Mouse (Mus musculus): ENCODE results near the gene Dhcr24. TPM values are rescaled to one million over a fixed set of nuclear protein-coding genes. Genes with fewer than 3 reads are reported as not detected.

Dhcr24 gene
- polyA plus RNA-seq, 1 experiment = 97.6 TPM

- TF ChIP-seq POLR2A (IDR thresholded peaks at IDR 0.05; ENCODE audit: extremely low read depth, insufficient read depth, low read length) = no peak
- TF ChIP-seq CTCF (IDR thresholded peaks at IDR 0.05; ENCODE audit: extremely low read depth, insufficient read depth, low read length) = no peak
- Histone ChIP-seq H3K4me1 (ENCODE audit: control insufficient read depth, insufficient read depth, low read length) (no peaks in the 10 kb centered on the region), H3K4me3 (ENCODE audit: insufficient read depth, low read length) (no peak overlapping the region), H3K27ac (ENCODE audit: insufficient read depth, low read length) (no peak overlapping the region)
These were observed 2.9 kb upstream of the Dhcr24 start for GRCm38 (mm10) chr4:106557978-106558377.

GRCm38 (mm10) chr4:106559343-106560212, 1.3 kb upstream of the Dhcr24 start:
- no peak for TF ChIP-seq POLR2A (IDR thresholded peaks at IDR 0.05; ENCODE audit: extremely low read depth, insufficient read depth, low read length)
- Histone ChIP-seq H3K4me1 (ENCODE audit: control insufficient read depth, insufficient read depth, low read length) (no peaks in the 10 kb centered on the region; the same call in 1 of the 2 replicates), H3K27ac (ENCODE audit: insufficient read depth, low read length) (no peak overlapping the region), H3K4me3 (ENCODE audit: insufficient read depth, low read length) (no peak overlapping the region)

- Histone ChIP-seq H3K4me3 (ENCODE audit: insufficient read depth, low read length) (peak overlapping the region; percentile 96), H3K27ac (ENCODE audit: insufficient read depth, low read length) (0 out of 2 replicates have a peak overlapping the region, but pooled peaks have one; percentile 1), H3K4me1 (ENCODE audit: control insufficient read depth, insufficient read depth, low read length) (no peaks in the 10 kb centered on the region; the same call in 1 of the 2 replicates)
- no peak for TF ChIP-seq CTCF (IDR thresholded peaks at IDR 0.05; ENCODE audit: extremely low read depth, insufficient read depth, low read length)
- no peak for TF ChIP-seq POLR2A (IDR thresholded peaks at IDR 0.05; ENCODE audit: extremely low read depth, insufficient read depth, low read length)
These were observed 509 bp upstream of the Dhcr24 start for GRCm38 (mm10) chr4:106560213-106560845.

- TF ChIP-seq CTCF (IDR thresholded peaks at IDR 0.05; ENCODE audit: extremely low read depth, insufficient read depth, low read length) (no peak), POLR2A (IDR thresholded peaks at IDR 0.05; ENCODE audit: extremely low read depth, insufficient read depth, low read length) (no peak)
These were observed 1.2 kb downstream of the Dhcr24 start for GRCm38 (mm10) chr4:106562006-106562405.

GRCm38 (mm10) chr4:106562837-106563790, 2.3 kb downstream of the Dhcr24 start:
- Histone ChIP-seq H3K4me1 (ENCODE audit: control insufficient read depth, insufficient read depth, low read length) (no peaks in the 10 kb centered on the region; the same call in 1 of the 2 replicates), H3K27ac (ENCODE audit: insufficient read depth, low read length) (no peak overlapping the region), H3K4me3 (ENCODE audit: insufficient read depth, low read length) (peak overlapping the region; percentile 96)
- TF ChIP-seq CTCF (IDR thresholded peaks at IDR 0.05; ENCODE audit: extremely low read depth, insufficient read depth, low read length) (no peak), POLR2A (IDR thresholded peaks at IDR 0.05; ENCODE audit: extremely low read depth, insufficient read depth, low read length) (no peak)

More at GRCm38 (mm10) chr4:106562006-106562405, 1.2 kb downstream of the Dhcr24 start:
- H3K4me1 ChIP-seq (ENCODE audit: control insufficient read depth, insufficient read depth, low read length) = no peaks in the 10 kb centered on the region; the same call in 1 of the 2 replicates
- H3K4me3 ChIP-seq (ENCODE audit: insufficient read depth, low read length) = peak overlapping the region; percentile 96
- no peak overlapping the region for H3K27ac ChIP-seq (ENCODE audit: insufficient read depth, low read length)

- TF ChIP-seq POLR2A (IDR thresholded peaks at IDR 0.05; ENCODE audit: extremely low read depth, insufficient read depth, low read length) (no peak), CTCF (IDR thresholded peaks at IDR 0.05; ENCODE audit: extremely low read depth, insufficient read depth, low read length) (no peak)
- Histone ChIP-seq H3K27ac (ENCODE audit: insufficient read depth, low read length) (no peak overlapping the region), H3K4me1 (ENCODE audit: control insufficient read depth, insufficient read depth, low read length) (no peaks in the 10 kb centered on the region; the same call in 1 of the 2 replicates), H3K4me3 (ENCODE audit: insufficient read depth, low read length) (no peak overlapping the region)
These were observed 3.3 kb downstream of the Dhcr24 start for GRCm38 (mm10) chr4:106564161-106564560.

GRCm38 (mm10) chr4:106569680-106570079, 8.8 kb downstream of the Dhcr24 start:
- Histone ChIP-seq H3K27ac (ENCODE audit: insufficient read depth, low read length) (no peak overlapping the region), H3K4me3 (ENCODE audit: insufficient read depth, low read length) (no peak overlapping the region), H3K4me1 (ENCODE audit: control insufficient read depth, insufficient read depth, low read length) (0 out of 2 replicates have a peak, but pooled peaks cover 2% of the 10 kb centered on the region)
- no peak for TF ChIP-seq CTCF (IDR thresholded peaks at IDR 0.05; ENCODE audit: extremely low read depth, insufficient read depth, low read length)
- no peak for TF ChIP-seq POLR2A (IDR thresholded peaks at IDR 0.05; ENCODE audit: extremely low read depth, insufficient read depth, low read length)

GRCm38 (mm10) chr4:106571081-106571724, 10.4 kb downstream of the Dhcr24 start:
- Histone ChIP-seq H3K27ac (ENCODE audit: insufficient read depth, low read length) (no peak overlapping the region), H3K4me3 (ENCODE audit: insufficient read depth, low read length) (no peak overlapping the region), H3K4me1 (ENCODE audit: control insufficient read depth, insufficient read depth, low read length) (0 out of 2 replicates have a peak, but pooled peaks cover 2% of the 10 kb centered on the region)
- TF ChIP-seq CTCF (IDR thresholded peaks at IDR 0.05; ENCODE audit: extremely low read depth, insufficient read depth, low read length) (no peak), POLR2A (IDR thresholded peaks at IDR 0.05; ENCODE audit: extremely low read depth, insufficient read depth, low read length) (0 out of 2 replicates have a peak, but pooled peaks have one; percentile 5)

All from cortical plate, adult 2 months (tissue).